Mouse (Mus musculus): ENCODE results near the gene Srebf1.
A peak's percentile ranks its signal among the peaks of the same experiment; 100 is the strongest.

Srebf1 gene

GRCm38 (mm10) chr11:60222469-60223236 is at the start of gene Srebf1:
Gene Srebf1 (minus strand): TSS chr11:60222581.
- DNase-seq (ENCODE audit: low read depth): peak; percentile 72

GRCm38 (mm10) chr11:60268563-60268962 is 46.2 kb upstream of the Srebf1 start:
- no peak for DNase-seq (ENCODE audit: low read depth)

- DNase-seq (ENCODE audit: low read depth): no peak
Measured at GRCm38 (mm10) chr11:60265271-60265985, 43.0 kb upstream of the Srebf1 start.

- no peak for DNase-seq (ENCODE audit: low read depth)
Measured at GRCm38 (mm10) chr11:60264651-60265050, 42.3 kb upstream of the Srebf1 start.

GRCm38 (mm10) chr11:60262396-60262795 is 40.0 kb upstream of the Srebf1 start:
- no peak for DNase-seq (ENCODE audit: low read depth)

GRCm38 (mm10) chr11:60260743-60261142 is 38.4 kb upstream of the Srebf1 start:
- no peak for DNase-seq (ENCODE audit: low read depth)

- DNase-seq (ENCODE audit: low read depth): no peak
Measured at GRCm38 (mm10) chr11:60257696-60258095, 35.3 kb upstream of the Srebf1 start.

DNA sequence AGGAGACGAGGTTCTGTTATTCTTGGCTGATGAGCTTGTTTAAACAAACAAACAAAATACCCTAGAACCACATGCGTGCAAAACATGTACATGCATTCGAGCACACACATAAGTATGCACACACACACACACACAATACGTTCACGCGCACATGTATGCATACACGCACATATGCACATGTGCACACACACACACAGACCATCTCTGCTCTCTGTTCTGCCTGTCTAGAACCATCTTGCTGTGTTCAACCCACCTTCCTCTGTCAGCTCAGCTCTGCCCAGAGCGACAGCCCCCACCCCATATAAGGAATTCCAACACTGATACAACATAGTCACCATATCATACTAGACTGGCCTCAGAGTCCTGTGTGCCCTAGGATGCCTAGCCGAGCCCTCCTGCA is 34.3 kb upstream of the Srebf1 start:
- no peak for DNase-seq (ENCODE audit: low read depth)

- DNase-seq (ENCODE audit: low read depth): no peak
Measured at GRCm38 (mm10) chr11:60256176-60256681, 33.8 kb upstream of the Srebf1 start.

- DNase-seq (ENCODE audit: low read depth): no peak
Measured at GRCm38 (mm10) chr11:60255639-60256038, 33.3 kb upstream of the Srebf1 start.

DNA sequence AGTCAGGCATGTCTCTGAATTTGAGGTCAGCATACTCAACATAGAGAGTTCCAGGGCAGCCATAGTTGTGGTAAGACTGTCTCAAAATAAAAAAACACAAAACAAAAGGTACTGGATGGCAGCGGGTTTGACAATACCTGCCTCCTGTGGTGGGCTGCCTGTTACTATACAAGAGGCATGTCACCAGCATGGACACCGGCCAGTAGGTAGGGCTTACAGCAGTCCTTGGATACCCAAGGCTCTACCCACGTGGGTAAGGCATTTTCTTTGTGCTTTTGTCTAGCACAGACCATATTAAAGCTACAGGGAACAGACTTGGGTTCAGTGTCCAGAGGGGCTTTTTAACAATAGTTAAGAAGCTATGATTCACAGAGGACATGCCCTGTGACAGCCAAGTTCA is 32.8 kb upstream of the Srebf1 start:
- no peak for DNase-seq (ENCODE audit: low read depth)

DNA sequence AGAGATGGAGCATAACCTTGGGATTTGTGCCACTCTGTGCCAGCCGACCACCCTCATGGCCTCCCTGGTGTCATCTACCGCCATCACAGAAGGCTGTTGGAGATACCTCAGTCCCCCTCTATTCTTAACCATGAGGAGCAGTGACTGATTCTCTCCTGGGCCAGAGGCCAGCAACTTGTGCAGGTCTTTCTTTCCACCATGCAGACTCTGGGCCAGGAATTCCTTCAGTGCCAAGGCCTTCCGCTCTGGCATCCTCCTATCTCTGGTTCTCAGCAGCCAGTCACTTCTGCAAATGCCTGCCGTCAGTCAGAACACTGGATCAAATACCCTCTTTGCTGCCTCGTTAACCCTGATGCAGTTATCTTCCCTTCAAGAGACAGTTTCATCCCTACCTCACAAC is 31.9 kb upstream of the Srebf1 start:
- DNase-seq (ENCODE audit: low read depth): no peak

DNA sequence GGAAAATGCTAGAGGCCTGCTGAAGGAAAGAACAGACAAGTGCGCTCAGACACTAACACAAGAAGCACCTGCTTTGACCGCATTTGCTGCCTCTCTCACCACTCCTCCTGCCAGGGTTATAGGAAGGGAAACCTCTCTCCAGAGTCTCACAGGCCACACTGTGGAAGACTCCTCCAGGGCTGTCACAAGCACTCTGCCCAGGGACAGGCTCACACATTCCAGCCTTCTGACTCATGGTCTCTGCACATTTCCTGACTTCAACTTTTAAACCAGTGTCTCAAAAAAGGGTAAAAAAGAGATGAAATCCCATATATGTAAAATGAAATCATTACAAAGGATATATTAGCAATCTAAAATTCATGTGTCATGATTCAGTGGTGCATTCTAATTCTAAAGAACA is 31.2 kb upstream of the Srebf1 start:
- DNase-seq (ENCODE audit: low read depth): no peak

DNA sequence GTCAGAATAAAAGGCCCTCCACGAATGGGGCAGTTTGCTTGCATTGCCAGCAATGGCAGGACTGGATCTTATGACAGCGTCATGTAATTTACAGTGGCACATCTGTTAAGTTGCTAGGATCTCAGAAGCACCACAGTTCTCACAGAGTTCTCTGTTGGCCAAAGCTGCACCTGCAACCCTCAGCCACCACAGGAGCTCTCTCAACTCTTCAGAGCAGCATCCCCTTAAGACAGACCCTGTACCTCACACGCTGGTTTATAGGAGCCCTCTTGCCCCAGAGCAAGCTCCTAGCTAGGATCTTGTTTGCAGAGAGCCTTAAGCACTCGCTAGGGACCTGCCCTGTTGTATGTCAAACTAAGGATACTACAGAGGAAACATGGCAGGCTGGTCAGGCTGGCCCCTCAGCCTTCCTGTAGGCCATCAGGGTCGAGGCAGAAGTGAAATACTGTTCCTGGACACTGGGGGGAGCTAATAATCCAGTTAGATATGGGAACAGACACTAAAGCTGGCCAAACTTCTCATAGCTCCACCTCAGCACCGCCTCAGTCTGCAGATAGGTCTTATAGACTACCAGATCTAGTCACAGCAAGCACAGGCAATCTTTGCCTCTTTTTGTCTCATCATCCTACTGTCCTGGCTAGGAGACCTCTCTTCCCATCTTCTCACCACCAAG is 28.7 kb upstream of the Srebf1 start:
- peak; percentile 53 for DNase-seq (ENCODE audit: low read depth)

- DNase-seq (ENCODE audit: low read depth): no peak
Measured at GRCm38 (mm10) chr11:60249885-60250284, 27.5 kb upstream of the Srebf1 start.

DNA sequence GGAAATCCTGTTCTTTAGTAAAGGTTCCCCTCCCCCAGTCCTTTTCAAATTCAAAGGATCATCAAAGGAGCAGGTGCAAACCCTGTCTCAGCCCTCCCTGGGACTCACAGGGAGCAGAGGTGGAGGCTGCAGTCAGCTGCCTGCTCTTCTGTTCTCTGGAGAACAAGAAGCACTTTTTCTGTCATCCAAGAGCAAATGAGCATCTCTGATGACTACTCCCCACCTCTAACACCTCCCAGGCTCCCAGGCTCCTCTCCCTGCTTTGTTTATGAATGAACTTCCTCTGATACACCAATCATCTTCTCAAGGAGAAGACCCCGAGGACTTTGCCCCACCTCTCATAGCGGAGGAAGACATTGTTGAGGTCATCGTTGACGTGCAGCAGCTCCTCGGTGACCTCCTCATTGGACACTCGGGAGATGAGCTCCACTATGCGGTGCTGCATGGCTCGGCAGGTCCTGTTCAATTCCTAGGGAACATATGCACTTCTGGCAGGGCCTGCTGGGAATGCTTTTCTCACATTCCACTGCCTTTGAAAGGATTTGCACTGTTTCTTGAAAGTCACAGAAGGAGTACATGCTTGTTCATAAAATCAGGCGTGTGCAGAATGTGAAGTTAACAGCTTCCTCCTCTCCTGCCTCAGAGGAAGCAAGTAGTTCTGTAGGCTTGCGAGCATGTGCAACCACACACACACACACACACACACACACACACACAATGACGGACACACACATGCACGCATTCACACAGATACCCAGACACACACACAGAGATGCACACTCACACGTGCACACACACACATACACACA is 26.4 kb upstream of the Srebf1 start:
- DNase-seq (ENCODE audit: low read depth): no peak

GRCm38 (mm10) chr11:60247753-60248550 is 25.6 kb upstream of the Srebf1 start:
- no peak for DNase-seq (ENCODE audit: low read depth)

DNA sequence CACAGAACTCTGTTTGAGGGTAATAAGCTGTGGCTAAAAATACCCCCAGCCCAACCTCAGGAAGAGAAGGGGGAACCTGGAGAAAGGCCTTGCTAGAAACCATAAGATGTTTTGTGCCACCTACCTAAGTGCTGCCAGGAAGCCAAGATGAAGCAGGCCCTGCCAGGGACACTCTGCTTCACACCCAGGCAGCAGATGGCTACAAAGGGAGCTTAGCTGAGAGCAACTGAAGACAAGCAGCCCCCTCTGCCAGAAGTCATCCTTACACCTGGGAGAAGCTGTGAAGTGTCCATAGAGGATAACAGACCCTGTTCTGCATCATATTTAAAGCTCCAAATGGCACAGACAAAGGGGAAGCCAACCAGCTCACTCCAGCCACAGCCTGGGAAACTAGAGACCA is 23.7 kb upstream of the Srebf1 start:
- no peak for DNase-seq (ENCODE audit: low read depth)

DNA sequence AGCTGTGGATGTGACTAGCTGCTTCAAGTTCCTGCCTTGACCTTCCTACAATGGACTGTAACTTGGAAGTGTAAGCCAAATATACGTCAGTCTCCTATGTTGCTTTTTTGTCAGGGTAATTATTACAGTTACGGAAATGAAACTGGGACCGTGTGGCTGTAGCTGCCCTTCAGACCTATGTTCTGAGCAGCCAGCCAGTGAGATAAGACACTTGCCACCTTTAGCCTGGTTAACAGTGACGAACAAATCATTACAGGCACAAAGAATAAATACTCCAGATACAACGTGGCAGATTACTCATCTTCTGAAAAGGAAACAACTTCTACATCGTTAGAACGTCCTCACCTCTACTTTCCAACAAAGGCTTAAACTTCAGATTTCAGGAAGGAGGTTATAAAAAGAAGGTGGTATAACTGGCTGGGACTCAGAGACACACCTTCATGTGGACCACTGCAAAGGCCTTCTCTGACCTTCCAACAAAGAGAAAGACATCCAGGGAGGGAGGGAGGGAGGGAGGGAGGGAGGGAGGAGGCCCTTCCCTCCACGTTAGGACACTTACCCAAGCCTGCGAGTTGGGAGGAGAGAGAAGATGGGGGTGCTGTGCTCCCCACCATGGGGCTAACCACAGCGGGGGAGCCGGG is 22.2 kb upstream of the Srebf1 start:
- DNase-seq (ENCODE audit: low read depth): no peak

DNA sequence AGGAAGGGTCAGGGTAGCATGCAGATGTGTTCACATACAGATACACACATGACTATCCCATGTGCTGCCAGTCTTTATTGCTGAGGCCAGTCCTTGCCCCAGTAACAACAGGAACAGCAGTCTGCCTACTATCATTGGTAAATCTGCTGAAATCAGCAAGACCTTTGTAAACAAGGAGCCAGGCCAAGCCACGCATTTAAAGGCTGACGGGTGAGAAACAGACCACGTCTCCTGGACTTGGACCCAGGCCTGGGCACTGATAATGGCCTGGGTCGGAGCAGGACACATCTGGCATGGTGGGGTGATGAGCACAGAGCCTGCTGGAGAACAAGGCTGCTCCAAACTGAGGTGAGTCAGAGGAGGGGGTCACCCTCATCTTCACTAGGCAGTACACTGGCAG is 18.1 kb upstream of the Srebf1 start:
- DNase-seq (ENCODE audit: low read depth): no peak

DNA sequence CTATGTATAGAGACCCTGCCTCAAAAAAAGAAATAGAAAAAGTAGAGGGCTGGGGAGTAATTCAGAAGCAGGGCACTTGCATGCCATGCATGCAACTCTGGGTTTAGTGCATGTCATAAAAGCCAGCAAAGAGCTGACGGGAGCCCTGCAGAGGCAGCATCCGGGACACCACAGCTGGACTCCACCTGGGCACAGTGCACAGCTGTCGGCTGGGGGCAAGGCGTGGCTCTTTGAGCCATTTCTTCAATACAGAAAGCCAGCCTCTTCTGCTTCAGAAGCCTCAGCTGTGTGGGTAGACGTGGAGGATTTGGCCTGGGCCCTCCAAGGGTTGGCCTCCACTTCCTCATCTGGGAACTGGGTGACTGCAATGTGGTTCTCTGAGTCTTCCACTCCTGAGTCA is 13.0 kb upstream of the Srebf1 start:
- no peak for DNase-seq (ENCODE audit: low read depth)

All from c-Kit-positive CD71-positive TER-119-negative erythroid progenitor cells, embryonic 14.5 days (primary cell).